Mouse (Mus musculus): ENCODE results near the gene Rassf8.

DNA sequence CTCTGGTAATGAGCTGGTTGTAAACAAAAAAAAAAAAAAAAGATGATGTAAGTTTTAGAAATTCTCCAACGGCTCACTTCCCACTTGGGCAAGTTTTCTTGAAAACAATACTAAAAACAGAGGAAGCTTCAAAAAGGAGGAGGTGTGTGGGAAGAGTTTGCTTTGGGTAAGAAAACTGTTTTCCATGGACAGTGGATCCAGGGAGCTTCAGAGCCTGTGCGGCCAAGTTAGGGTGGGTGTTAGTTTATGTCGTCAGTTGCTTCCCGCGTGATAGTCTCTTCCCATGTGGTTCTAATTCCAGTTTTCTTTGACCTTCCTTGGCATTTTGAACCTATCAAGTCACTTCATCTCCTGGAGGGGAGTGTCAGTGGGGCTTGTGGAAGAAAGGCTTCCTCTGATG is 21.1 kb downstream of the Rassf8 start:
- TF ChIP-seq CTCF (IDR thresholded peaks at IDR 0.05; ENCODE audit: control insufficient read depth, insufficient read depth, insufficient replicate concordance, low read depth, low read length), result no peak
- TF ChIP-seq POLR2A (IDR thresholded peaks at IDR 0.05; ENCODE audit: control insufficient read depth, low read depth, low read length), result no peak

Data from testis, adult 2 months (tissue).